Mouse (Mus musculus): ENCODE measurements around the gene Pck2. TPM values are rescaled to one million over a fixed set of nuclear protein-coding genes. Genes with fewer than 3 reads are reported as not detected.

The Pck2 gene
- total RNA-seq (2022): 1 to 10 TPM; 2.0 to 3.7 (median 2.5) TPM

DNA sequence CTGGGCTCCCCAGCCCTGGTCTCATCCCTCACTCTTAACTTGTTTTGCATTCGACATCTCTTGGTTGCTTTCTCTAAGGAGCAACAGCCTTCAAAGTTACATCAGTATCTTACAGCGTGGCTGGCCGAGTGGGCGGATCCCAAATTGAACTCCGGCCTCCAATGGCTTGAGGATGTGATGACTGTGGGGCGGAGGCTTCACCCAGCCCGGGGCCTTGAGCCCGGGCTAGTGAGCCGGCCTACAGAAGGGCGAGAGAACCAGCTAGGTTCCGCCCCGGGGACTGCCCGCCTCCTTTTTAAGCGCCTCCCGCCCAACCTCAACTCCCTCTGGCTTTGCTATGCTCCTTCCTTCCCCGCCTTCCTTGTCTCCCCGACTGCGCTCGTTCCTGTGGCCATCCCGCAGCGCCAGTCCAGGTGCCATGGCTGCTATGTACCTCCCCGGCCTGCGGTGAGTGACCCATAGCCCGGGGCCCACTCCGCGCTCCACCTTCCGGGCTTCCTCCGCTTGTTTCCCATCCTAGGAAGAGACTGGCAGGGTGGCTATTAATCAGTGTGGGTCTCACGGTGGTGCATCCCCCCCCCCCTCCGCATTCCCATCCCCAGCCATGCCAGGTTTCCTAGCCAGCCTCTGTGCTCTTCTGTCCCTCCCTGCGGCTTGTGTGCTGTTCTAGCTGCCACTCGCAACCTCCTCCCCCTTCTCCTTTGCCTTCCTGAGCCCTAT, at the start of gene Pck2:
Gene Pck2, plus strand, starts transcription at position 200 of the 720 bp plus-strand sequence.
- peak; percentile 81 to 89 for DNase-seq (ENCODE audit: low spot score in 2 of 2)

GRCm38 (mm10) chr14:55490361-55491201, 49.5 kb upstream of the Pck2 start, which contains the start of gene Carmil3:
Gene Carmil3, plus strand, starts transcription at chr14:55490651.
- DNase-seq (ENCODE audit: low spot score in 2 of 2): peak in 1 of 2 experiments; percentile 40

DNA sequence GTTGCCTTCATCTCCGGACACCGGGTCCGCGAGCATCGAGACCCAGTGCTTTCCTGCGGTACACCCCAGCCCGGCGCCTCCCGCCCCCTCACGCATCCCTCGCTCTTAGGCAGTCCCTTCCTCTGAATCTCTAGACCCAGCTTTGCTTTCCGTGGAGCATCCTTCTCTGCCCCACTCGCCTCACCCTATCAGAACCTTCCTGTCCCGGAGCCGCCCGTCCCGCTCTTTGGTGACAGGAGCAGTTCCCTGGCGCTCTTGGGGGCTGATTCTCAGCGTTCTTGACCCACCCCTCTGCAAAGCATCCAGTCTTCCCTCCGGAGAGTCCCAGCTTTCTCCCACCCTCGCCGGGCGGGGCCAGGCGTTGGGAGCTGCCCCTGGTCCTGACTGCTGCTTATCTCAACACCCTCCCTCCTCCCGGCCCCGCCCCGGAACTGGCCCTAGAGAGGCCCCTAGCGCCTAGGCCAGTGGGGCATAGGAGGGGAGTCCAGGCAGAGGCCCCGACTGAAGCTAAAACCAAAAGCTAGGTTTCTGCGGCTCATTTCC, 48.7 kb upstream of the Pck2 start:
- DNase-seq (ENCODE audit: low spot score in 2 of 2): peak in 1 of 2 experiments; percentile 23

GRCm38 (mm10) chr14:55492103-55492502, 48.0 kb upstream of the Pck2 start:
- DNase-seq (ENCODE audit: low spot score in 2 of 2): no peak

DNA sequence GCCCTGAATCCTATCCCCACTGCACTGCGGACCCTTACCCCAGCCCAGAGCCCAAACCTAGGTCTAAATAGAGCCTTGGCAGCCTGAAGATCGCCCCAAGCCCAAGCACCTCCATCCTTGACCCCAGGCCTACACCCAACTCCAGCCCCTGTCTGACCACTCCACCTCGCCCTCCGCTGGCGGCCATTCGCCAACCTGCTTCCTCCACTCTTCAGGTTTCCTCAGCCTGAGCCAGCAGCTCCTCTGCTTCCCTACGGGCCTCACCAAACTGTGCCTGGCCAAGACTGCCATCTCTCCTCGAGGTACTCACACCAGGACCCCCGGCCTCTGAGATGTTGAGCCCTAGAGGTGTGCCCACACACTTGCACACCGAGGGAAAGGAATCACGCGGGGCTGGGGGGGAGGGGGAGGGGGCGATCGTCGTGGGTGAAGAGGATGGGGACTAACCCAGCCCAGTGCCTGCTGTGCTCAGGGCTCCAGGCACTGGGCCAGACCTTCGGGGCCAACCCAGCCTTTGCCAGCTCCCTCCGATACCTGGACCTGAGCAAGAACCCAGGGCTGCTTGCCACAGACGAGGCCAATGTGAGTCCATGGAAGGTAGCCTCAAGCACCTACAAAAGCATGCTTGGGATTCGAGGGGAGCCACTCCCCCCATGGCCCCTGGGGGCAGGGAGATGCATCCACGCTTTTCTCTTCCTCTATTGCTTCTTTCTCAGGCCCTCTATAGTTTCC, 44.4 kb upstream of the Pck2 start:
- no peak for DNase-seq (ENCODE audit: low spot score in 2 of 2)

DNA sequence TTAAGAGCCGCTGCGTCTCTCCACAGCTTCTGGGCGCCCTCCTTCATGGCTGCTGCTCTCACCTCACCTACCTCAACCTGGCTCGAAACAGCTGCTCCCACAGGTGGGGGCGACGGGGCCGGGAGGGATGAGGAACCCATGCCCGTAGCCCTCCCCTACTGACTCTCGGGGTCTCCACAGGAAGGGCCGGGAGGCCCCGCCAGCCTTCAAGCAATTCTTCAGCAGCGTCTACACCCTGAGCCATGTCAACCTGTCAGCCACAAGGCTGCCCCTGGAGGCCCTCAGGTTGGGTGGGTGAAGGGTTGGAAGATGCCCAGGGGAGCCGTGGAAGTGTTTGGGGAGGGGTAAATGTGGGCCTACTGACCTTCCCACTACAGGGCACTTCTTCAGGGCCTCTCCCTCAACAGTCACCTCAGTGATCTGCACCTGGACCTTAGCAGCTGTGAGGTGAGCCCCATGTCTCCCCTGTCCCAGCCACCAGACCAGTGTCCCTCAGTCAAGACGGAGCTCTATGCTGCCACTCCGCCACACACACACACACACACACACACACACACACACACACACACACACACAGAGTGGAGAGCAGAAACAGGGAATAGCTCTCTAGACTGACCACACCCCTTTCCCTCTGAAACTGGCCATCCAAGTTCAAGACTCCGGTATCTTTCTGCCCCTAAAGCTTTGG, 43.2 kb upstream of the Pck2 start:
- no peak for DNase-seq (ENCODE audit: low spot score in 2 of 2)

- DNase-seq (ENCODE audit: low spot score in 2 of 2): peak; percentile 52 to 63
Measured at GRCm38 (mm10) chr14:55497449-55497821, 42.6 kb upstream of the Pck2 start.

GRCm38 (mm10) chr14:55505612-55506011, 34.5 kb upstream of the Pck2 start:
- no peak for DNase-seq (ENCODE audit: low spot score in 2 of 2)

- DNase-seq (ENCODE audit: low spot score in 2 of 2): no peak
Measured at GRCm38 (mm10) chr14:55507801-55508200, 32.3 kb upstream of the Pck2 start.

DNA sequence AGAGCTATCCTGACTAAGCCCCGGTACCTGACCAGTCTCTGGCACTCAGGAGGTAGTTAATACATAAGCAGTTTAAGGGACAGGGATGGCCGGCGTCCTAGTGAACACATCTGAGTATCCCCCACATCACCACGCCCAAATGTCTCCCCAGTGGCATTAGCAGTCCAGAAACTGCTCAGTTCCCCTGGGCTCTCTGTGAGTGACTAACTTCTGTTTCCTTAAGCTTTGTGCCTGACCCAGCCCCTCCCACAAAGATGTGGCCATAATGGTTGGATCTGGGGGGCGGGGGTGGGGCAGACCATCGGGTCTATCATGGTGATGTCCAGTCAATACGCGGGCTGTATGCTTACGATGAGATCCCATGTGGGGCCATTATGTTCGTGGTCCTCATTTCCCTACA, 30.5 kb upstream of the Pck2 start:
- no peak for DNase-seq (ENCODE audit: low spot score in 2 of 2)

- no peak for DNase-seq (ENCODE audit: low spot score in 2 of 2)
Measured at GRCm38 (mm10) chr14:55510125-55510731, 29.8 kb upstream of the Pck2 start, which contains the start of gene Cpne6. Gene Cpne6, plus strand, starts transcription at chr14:55510445.

DNA sequence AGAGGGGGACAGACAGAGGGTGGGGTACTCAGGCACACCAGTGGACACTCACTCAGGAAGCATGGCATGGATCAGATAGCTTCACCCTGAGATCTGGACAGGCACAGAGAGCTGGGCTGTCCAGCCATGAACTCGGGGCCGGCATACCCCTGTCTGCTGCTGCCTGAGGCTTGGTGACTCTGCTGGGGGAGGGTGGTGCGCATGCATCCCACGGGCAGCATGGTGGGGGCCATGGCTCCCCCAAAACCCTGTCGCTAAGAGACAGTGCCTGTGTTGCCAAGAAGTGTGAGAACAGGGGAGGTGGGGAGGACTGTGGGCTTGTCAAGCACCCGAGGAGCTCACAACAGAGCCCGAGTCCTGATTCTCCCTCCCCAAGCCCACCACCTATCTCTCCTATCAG, 29.0 kb upstream of the Pck2 start:
- no peak for DNase-seq (ENCODE audit: low spot score in 2 of 2)

DNA sequence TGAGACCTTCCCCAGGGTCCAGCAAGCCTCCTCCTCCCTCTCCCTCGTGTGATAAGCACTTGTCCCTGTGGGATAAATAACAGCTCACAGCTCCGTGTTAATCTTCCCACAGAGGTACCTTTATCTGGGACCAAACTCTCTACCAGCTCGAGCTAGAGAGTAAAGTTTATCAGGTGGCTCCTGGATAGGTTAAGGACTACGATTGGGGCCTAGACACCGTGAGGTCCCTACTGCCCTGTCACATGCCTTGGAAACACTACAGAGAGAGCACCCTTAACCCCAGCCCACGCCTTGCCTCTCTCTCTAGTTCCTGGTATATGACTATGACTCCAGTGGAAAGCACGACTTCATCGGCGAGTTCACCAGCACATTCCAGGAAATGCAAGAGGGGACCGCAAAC, 26.1 kb upstream of the Pck2 start:
- no peak for DNase-seq (ENCODE audit: low spot score in 2 of 2)

- no peak for DNase-seq (ENCODE audit: low spot score in 2 of 2)
Measured at GRCm38 (mm10) chr14:55515846-55516245, 24.2 kb upstream of the Pck2 start.

DNA sequence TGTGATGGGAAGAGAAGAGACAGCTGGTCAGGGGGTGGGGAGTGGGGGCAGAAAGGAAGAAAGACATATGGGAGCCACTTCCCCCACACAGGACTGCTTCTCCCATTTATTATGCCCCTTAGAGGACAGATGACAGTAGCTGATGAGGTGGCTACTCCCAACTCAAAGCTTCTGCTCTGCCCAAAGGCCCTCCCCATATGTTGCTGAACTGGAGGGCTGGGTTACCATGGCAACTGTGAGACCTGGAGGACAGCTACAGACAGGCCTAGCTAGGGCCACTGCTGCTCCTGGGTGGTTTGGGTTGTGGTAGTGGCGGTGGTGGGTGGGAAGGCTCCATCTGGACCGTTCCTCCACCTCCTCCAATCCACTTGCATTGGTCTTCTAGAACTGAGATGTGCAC, 21.2 kb upstream of the Pck2 start:
- DNase-seq (ENCODE audit: low spot score in 2 of 2): no peak

GRCm38 (mm10) chr14:55519604-55520003, 20.5 kb upstream of the Pck2 start:
- DNase-seq (ENCODE audit: low spot score in 2 of 2): no peak

- no peak for DNase-seq (ENCODE audit: low spot score in 2 of 2)
Measured at GRCm38 (mm10) chr14:55520451-55521361, 19.4 kb upstream of the Pck2 start.

GRCm38 (mm10) chr14:55524062-55524461, 16.0 kb upstream of the Pck2 start:
- no peak for DNase-seq (ENCODE audit: low spot score in 2 of 2)

DNA sequence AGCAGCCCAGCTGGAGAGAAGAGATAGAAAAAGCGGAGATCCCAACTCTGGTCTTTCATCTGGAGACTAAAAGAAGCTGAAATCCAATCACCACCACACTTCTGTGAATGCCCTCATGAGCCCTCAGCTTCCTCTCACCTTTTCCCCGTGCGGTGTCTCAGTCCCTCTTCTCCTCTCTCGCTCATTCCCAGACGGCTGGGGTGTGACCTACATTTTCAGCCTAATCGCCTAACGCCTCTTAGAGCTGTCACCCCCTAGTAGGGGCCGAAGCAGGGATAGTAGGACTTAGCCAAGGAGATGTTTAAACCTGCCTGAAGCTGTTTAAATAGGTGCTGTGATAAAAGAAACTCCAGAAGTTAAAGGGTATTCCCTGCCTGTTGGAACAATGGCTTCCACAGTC, 15.3 kb upstream of the Pck2 start, which contains the start of gene Nrl:
Gene Nrl, minus strand, starts transcription at position 197 of the 400 bp plus-strand sequence.
- DNase-seq (ENCODE audit: low spot score in 2 of 2): no peak

All from gastrocnemius, adult 8-10 months (tissue).